In genomic region chr11:16669453-16670251, GRCm38 (mm10) we compare ENCODE assay signal across 14 mouse cellular contexts.
DNase-seq lines count a peak whose midpoint lies in the region; ATAC-seq and TF ChIP-seq lines count a peak whose summit lies in the region.
"Had no signal": no experiment of that assay in that cellular context is flagged by ENCODE, and none has a peak within 500 bp of the region (broad histone marks: within the 10 kb centered on the region; RNA-seq: fewer than 3 reads in every experiment).

No protein-coding gene starts in this region.

- no peak overlapping the region for H3K9ac ChIP-seq in heart, embryonic 11.5 days (ENCODE audit: low read depth, low read length)
- H3K9ac ChIP-seq in stomach, postnatal 0 days (ENCODE audit: low read length): no peak overlapping the region
- H3K9ac ChIP-seq: heart, embryonic 15.5 days; liver, embryonic 14.5 days had no signal

- no peak overlapping the region for H3K4me3 ChIP-seq in heart, embryonic 11.5 days (ENCODE audit: low read depth, low read length)
- no peak overlapping the region for H3K4me3 ChIP-seq in stomach, postnatal 0 days (ENCODE audit: low read depth, low read length)
- H3K4me3 ChIP-seq: embryonic facial prominence, embryonic 10.5 days; forebrain, embryonic 10.5 days; heart, embryonic 15.5 days had no signal

- no peak overlapping the region for H3K27ac ChIP-seq in heart, embryonic 11.5 days (ENCODE audit: low read depth, low read length)
- H3K27ac ChIP-seq in stomach, postnatal 0 days (replicated peaks): no peak overlapping the region
- H3K27ac ChIP-seq: embryonic facial prominence, embryonic 10.5 days; forebrain, embryonic 10.5 days; heart, embryonic 15.5 days; liver, embryonic 14.5 days had no signal

- no peaks in the 10 kb centered on the region for H3K4me1 ChIP-seq in heart, embryonic 11.5 days (ENCODE audit: control insufficient read depth, insufficient read depth, low read length)
- H3K4me1 ChIP-seq in stomach, postnatal 0 days (replicated peaks; ENCODE audit: control insufficient read depth, insufficient read depth): no peaks in the 10 kb centered on the region
- H3K4me1 ChIP-seq: embryonic facial prominence, embryonic 10.5 days; forebrain, embryonic 10.5 days; heart, embryonic 15.5 days had no signal

- 82% methylated on average over 4 of the region's 4 CpGs for WGBS in heart, embryonic 11.5 days (ENCODE audit: insufficient replicate concordance)
- WGBS in stomach, postnatal 0 days: 77% methylated on average over 4 of the region's 4 CpGs

- TF ChIP-seq EP300 in stomach, postnatal 0 days (optimal IDR thresholded peaks at IDR 0.05): no peak

- TF ChIP-seq CTCF in stomach, postnatal 0 days (IDR thresholded peaks at IDR 0.05; ENCODE audit: low read depth): no peak

- H3K9me3 ChIP-seq in heart, embryonic 11.5 days (replicated peaks; ENCODE audit: control insufficient read depth, low read length): no peaks in the 10 kb centered on the region
- H3K9me3 ChIP-seq in stomach, postnatal 0 days (ENCODE audit: control insufficient read depth, low read length): no peaks in the 10 kb centered on the region
- H3K9me3 ChIP-seq: embryonic facial prominence, embryonic 10.5 days; forebrain, embryonic 10.5 days; heart, embryonic 15.5 days had no signal

- peak; percentile 0 for DNase-seq in cerebellum, adult 9-10 months
- no peak for DNase-seq in cerebellum, adult 11 months
- peak; percentile 7 for DNase-seq in heart, adult 8-10 months (ENCODE audit: low spot score)
- peak; percentile 35 for DNase-seq in adipocyte (ENCODE audit: low spot score)
- DNase-seq in layer of hippocampus, adult 9-11 months: peak; percentile 9
- no peak for DNase-seq in spleen, adult 18-20 months
- no peak for DNase-seq in stomach, postnatal 0 days (ENCODE audit: low spot score)
- DNase-seq: kidney, adult 11 months; retina, postnatal 1 day had no signal

- H3K4me2 ChIP-seq in heart, embryonic 11.5 days: no peak overlapping the region
- H3K4me2 ChIP-seq in stomach, postnatal 0 days (replicated peaks; ENCODE audit: low read depth): no peak overlapping the region
- H3K4me2 ChIP-seq: heart, embryonic 15.5 days had no signal

- H3K36me3 ChIP-seq in heart, embryonic 11.5 days (ENCODE audit: control insufficient read depth, insufficient read depth, low read length): no peaks in the 10 kb centered on the region
- H3K36me3 ChIP-seq in stomach, postnatal 0 days (ENCODE audit: control insufficient read depth, insufficient read depth, low read length): no peaks in the 10 kb centered on the region
- H3K36me3 ChIP-seq: embryonic facial prominence, embryonic 10.5 days; forebrain, embryonic 10.5 days; heart, embryonic 15.5 days had no signal

- no peaks in the 10 kb centered on the region for H3K27me3 ChIP-seq in heart, embryonic 11.5 days (ENCODE audit: control insufficient read depth, insufficient read depth, low read length)
- H3K27me3 ChIP-seq in stomach, postnatal 0 days (ENCODE audit: control insufficient read depth, insufficient read depth, low read length): no peaks in the 10 kb centered on the region
- H3K27me3 ChIP-seq: heart, embryonic 15.5 days had no signal

- ATAC-seq in heart, embryonic 11.5 days (replicated peaks; ENCODE audit: insufficient number of reproducible peaks, low FRiP score, low TSS enrichment): no peak
- ATAC-seq in stomach, postnatal 0 days (ENCODE audit: low FRiP score, low TSS enrichment): no peak

Comparison
In these comparisons a context has a peak if more than half of its experiments do, and no peak if none do; other contexts are left out.
1. DNase-seq: peak in cerebellum, adult 9-10 months (single experiment), heart, adult 8-10 months (single experiment), adipocyte (single experiment) and layer of hippocampus, adult 9-11 months (single experiment); none in cerebellum, adult 11 months (single experiment), spleen, adult 18-20 months (0 of 2) and stomach, postnatal 0 days (single experiment).